Mouse (Mus musculus) hindbrain, postnatal 0 days (tissue): ENCODE results near the gene Cyp11a1. TPM values are rescaled to one million over a fixed set of nuclear protein-coding genes. Genes with fewer than 3 reads are reported as not detected.

Experiments used
- ATAC-seq: fragments of 200-750 bp; cut with Nextera tagmentation; 2 replicates; pipeline ENCODE4 v1.8.0; 2017; ENCODE audit warnings: mild to moderate bottlenecking, moderate TSS enrichment, moderate library complexity
- DNase-seq: peaks from one replicate; pipeline ENCODE4 v3.0.0-alpha.2; 2015; ENCODE audit warnings: low spot score
- H3K27ac ChIP-seq: fragments of 300-500 bp; sonication (generic); 2 replicates; pipeline ENCODE4 v1.5.1; 2014; ENCODE audit warnings: mild to moderate bottlenecking
- H3K27me3 ChIP-seq: fragments of 300-500 bp; sonication (generic); 2 replicates; pipeline ENCODE4 v1.6.1; 2014; ENCODE audit warnings: low read length, mixed read lengths; ENCODE audit not compliant: insufficient read depth
- H3K36me3 ChIP-seq: fragments of 300-500 bp; sonication (generic); 2 replicates; pipeline ENCODE4 v1.6.1; 2014; ENCODE audit warnings: low read length, mixed read lengths; ENCODE audit not compliant: insufficient read depth
- H3K4me1 ChIP-seq: fragments of 300-500 bp; sonication (generic); 2 replicates; pipeline ENCODE4 v1.6.1; 2014; ENCODE audit warnings: antibody characterized with exemption, low read length, mixed read lengths; ENCODE audit not compliant: insufficient read depth
- H3K4me2 ChIP-seq: fragments of 300-500 bp; sonication (generic); 2 replicates; pipeline ENCODE4 v1.6.1; 2014; ENCODE audit warnings: low read depth, mild to moderate bottlenecking, low read length, moderate library complexity, mixed read lengths
- H3K4me3 ChIP-seq: fragments of 300-500 bp; sonication (generic); 2 replicates; pipeline ENCODE4 v1.5.1; 2014; ENCODE audit warnings: low read length
- H3K9ac ChIP-seq: fragments of 300-500 bp; sonication (generic); replicated peaks from 2 replicates; pipeline ENCODE4 v1.6.1; 2014; ENCODE audit warnings: mild to moderate bottlenecking, low read length, moderate library complexity, mixed read lengths
- H3K9me3 ChIP-seq: fragments of 300-500 bp; sonication (generic); 2 replicates; pipeline ENCODE4 v1.6.1; 2016; ENCODE audit warnings: low read length, mixed read lengths
- CTCF ChIP-seq: IDR thresholded peaks from 2 replicates; pipeline ENCODE4 v1.5.1; 2016; ENCODE audit warnings: antibody characterized with exemption, control low read depth, low read depth
- WGBS: fragments of 180-500 bp; shearing (Covaris S2); extraction: QIAGEN DNeasy Blood & Tissue Kit; methylation state at CpG from one replicate; pipeline ENCODE4 v1.1.7; 2014; 5-methylcytosine and 5-hydroxymethylcytosine counted together
- polyA plus RNA-seq: library from polyadenylated mRNA; unstranded; fragments of >200 nt; fragmentation: Nextera tagmentation; extraction: Ambion mirVana; gene quantifications from 2 replicates; pipeline ENCODE4 v1.2.1, GENCODE M21; 2015
- total RNA-seq: library from RNA; depleted of rRNA; stranded (reverse); fragments of >200 nt; gene quantifications from 2 replicates; pipeline ENCODE4 v1.2.3, GENCODE M21; 2014

Cyp11a1 gene
- total and polyA plus RNA-seq, 2 experiments from 2014 or later = 1.2 to 4.3 TPM

DNA sequence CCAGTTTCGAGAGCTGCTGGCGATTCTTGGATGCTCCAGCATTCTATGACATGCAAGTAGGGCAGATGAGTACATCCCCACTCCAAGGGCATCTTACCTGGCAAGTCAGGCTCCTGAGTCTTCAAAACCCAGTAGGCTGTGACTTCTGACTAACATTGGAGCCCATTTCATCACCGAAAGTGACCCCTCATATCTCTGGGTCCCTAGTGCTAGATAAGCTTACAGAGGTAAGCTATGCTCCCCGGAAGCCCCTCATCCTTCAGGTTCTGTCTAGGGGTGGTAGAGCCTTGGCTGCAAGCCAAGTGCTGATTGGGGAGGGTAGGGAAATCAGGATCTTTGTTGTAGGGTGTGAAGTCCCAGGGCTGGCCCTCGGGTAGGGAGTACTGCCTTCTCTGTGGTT is 22.6 kb downstream of the Cyp11a1 start:
- no peaks in the 10 kb centered on the region for H3K4me1 ChIP-seq
- ATAC-seq = no peak
- no peaks in the 10 kb centered on the region for H3K36me3 ChIP-seq
- H3K27me3 ChIP-seq = no peaks in the 10 kb centered on the region
- H3K4me3 ChIP-seq = no peak overlapping the region
- no peak overlapping the region for H3K4me2 ChIP-seq
- TF ChIP-seq CTCF = no peak
- DNase-seq = no peak
- H3K27ac ChIP-seq = no peak overlapping the region
- H3K9ac ChIP-seq = no peak overlapping the region
- no peaks in the 10 kb centered on the region for H3K9me3 ChIP-seq
- WGBS = 70% methylated on average over 5 of the region's 5 CpGs

DNA sequence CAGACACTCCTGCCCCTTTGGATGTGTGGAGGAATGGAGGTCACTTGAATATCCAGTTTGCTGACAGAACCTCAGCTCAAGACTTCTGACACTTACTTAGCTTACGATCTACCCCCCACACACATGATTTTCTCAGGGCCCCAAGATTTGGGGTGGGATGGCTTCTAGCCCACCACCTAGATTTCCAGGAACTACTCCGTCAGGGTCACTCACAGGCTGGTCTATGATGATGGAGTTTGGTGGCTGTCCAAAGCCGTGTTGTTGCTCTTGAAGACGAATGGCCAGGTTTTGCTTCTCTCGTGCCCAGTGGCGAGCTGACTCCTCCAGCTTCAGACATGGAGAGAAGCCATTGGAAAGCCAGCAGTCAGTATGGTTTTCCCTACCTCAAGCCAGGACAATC is 23.4 kb downstream of the Cyp11a1 start:
- DNase-seq (no peak), ATAC-seq (no peak)
- Histone ChIP-seq H3K4me1 (no peaks in the 10 kb centered on the region), H3K4me3 (no peak overlapping the region), H3K4me2 (no peak overlapping the region), H3K27ac (no peak overlapping the region), H3K36me3 (no peaks in the 10 kb centered on the region), H3K9me3 (no peaks in the 10 kb centered on the region), H3K27me3 (no peaks in the 10 kb centered on the region), H3K9ac (no peak overlapping the region)
- TF ChIP-seq CTCF = no peak
- WGBS = 88% methylated on average over 6 of the region's 6 CpGs

DNA sequence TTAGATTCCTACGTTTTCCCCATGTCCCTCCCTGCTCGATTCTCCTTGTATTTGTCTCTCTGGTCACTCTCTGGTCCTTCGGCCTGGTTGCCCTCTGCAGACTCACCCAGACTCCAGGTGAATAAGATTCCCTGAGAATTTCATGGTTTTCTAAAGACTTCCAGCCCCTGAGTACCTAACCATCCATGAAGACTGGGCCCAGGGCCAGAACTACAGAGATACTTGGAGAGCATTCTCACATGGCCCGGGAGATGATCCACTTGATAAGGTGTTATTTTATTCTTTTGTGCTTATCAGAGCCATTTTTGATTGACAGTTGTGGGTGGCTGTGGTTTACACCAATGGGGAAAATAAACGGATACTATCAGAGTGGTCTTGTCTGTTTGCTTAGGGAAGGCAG is 25.7 kb downstream of the Cyp11a1 start:
- 59% methylated on average over 5 of the region's 5 CpGs for WGBS
- TF ChIP-seq CTCF = no peak
- H3K9me3 ChIP-seq = no peaks in the 10 kb centered on the region
- no peak overlapping the region for H3K4me2 ChIP-seq
- no peak overlapping the region for H3K4me3 ChIP-seq
- no peaks in the 10 kb centered on the region for H3K4me1 ChIP-seq
- ATAC-seq (no peak), DNase-seq (peak; percentile 44)
- H3K27ac ChIP-seq = no peak overlapping the region
- H3K9ac ChIP-seq = no peak overlapping the region
- no peaks in the 10 kb centered on the region for H3K36me3 ChIP-seq
- no peaks in the 10 kb centered on the region for H3K27me3 ChIP-seq

DNA sequence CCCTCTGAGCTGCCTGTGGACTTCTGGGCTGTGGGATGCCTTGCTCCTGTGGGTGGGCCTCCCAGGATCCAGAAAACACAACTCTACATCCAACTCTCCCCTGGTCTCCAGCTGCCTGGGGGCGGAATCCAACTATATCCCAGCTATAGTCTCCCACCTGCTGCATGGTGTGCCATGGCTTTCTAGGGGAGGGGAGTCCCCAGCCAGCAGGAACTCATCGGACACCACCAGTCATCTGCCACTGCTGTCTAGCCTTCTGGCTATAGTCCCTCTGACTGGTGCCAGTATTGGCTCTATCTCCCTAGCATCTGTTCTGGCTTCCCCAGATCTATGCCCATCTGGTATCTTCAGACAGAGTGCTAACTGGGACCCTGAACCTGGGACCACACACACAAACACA is 29.3 kb downstream of the Cyp11a1 start:
- DNase-seq = peak; percentile 77

DNA sequence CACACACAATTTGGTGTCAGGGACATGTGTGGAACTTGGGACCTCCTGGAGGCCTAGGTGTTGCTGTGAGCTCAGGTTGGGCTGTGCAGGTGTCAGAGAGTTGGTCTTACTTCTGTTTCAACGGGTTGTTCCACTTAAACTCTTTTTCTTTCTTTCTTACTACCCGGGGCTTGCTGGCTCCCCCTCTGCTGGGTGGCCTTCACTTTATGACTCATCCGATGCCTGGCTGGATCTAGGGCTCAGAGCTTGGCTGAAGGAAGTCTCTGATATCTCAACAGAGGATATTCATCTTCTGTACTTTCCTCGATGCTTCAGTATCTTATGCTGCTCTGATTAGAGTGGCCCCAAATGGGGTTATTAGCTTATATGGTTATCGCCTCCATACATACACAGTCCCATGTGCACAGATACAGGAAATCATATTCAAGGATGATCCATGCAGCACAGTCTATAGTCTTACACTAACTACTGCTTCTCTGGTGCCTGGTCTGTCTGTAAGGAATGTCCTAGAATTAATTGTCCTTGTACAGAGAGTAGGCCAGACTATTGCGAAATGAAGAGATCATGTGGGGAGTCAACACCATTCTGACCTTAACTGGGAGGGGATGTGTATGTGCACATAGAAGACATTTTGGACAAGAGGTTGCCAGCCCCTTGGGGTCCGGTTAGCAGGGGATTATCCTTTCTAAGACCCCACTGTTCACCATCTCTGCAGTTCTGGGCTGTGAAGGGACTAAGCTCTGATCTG is 29.9 kb downstream of the Cyp11a1 start:
- H3K27ac ChIP-seq = no peak overlapping the region
- H3K9me3 ChIP-seq = no peaks in the 10 kb centered on the region
- peaks cover 4% of the 10 kb centered on the region; the same call in 1 of the 2 replicates for H3K4me1 ChIP-seq
- H3K9ac ChIP-seq = no peak overlapping the region
- TF ChIP-seq CTCF = no peak
- 74% methylated on average over 7 of the region's 7 CpGs for WGBS
- no peak overlapping the region for H3K4me3 ChIP-seq
- no peaks in the 10 kb centered on the region for H3K27me3 ChIP-seq
- H3K4me2 ChIP-seq = no peak overlapping the region
- no peaks in the 10 kb centered on the region for H3K36me3 ChIP-seq
- ATAC-seq (no peak), DNase-seq (no peak)

More for the DNA sequence above, 29.3 kb downstream of the Cyp11a1 start:
- no peak for TF ChIP-seq CTCF
- peak; percentile 57 for ATAC-seq
- Histone ChIP-seq H3K27ac (no peak overlapping the region), H3K27me3 (no peaks in the 10 kb centered on the region), H3K4me1 (no peaks in the 10 kb centered on the region), H3K4me3 (no peak overlapping the region), H3K9ac (no peak overlapping the region), H3K9me3 (no peaks in the 10 kb centered on the region), H3K36me3 (no peaks in the 10 kb centered on the region), H3K4me2 (no peak overlapping the region)
- WGBS = 39% methylated on average over 2 of the region's 2 CpGs

DNA sequence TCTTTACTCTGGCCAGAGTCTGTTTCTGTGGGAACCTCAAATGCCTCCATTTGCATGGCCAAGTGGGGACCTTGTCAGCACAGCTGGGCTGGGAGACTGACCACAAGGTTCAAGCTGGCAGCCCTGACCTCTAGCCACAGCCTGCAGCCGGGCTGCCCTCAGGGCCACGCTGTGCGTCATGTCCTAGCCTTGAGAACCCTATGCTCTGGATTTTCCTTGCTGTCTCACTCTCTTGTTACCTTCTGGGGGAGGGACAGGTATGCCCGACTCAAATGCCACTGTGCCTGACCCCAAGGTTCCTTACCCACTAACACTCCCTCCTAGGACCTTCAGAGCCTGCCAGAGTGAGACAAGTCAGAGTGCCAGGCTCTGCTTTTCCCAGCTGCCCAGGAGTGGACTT is 30.8 kb downstream of the Cyp11a1 start:
- Histone ChIP-seq H3K4me3 (no peak overlapping the region), H3K27ac (no peak overlapping the region), H3K4me1 (peaks cover 8% of the 10 kb centered on the region; the same call in 1 of the 2 replicates), H3K4me2 (no peak overlapping the region), H3K9ac (no peak overlapping the region), H3K36me3 (no peaks in the 10 kb centered on the region), H3K9me3 (no peaks in the 10 kb centered on the region), H3K27me3 (no peaks in the 10 kb centered on the region)
- ATAC-seq = no peak
- TF ChIP-seq CTCF = no peak
- WGBS = 88% methylated on average over 4 of the region's 4 CpGs
- no peak for DNase-seq

DNA sequence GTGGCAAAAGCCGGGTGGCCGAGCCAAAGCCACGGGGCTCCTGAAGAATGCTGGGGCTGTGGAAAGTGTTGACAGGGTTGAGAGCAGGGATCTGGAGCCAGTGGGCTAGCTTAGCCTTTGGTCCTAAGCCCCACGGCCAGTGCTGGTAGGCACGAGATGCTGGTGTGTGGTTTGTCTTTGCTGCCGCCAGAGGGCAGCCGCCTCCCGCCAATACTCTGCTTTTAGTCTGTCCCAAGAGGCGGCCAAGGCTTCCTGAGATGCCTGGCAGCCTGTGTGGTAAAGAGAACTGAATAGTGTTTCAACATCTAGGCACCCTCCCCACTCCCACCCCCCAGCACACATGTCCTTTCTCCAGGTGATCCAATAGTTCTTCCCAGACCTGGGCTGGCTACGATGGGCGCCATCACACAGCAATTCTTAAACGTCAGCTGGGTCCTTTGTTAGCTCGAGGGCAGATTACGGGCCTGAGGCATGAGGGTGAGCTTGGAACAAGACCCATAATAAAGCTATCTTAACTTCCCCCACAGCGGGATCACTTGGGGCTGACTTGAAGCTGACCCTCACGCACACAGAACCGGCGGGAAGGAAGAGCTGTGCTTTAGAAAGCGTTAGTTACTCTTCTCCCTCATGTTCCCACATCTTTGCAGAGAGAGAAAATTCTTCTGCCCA is 32.4 kb downstream of the Cyp11a1 start:
- peak; percentile 94 for DNase-seq
- H3K4me1 ChIP-seq = peaks cover 8% of the 10 kb centered on the region; the same call in 1 of the 2 replicates
- H3K27me3 ChIP-seq = no peaks in the 10 kb centered on the region
- peak; percentile 96 for TF ChIP-seq CTCF
- no peak overlapping the region for H3K4me2 ChIP-seq
- no peak overlapping the region for H3K4me3 ChIP-seq
- H3K36me3 ChIP-seq = no peaks in the 10 kb centered on the region
- H3K9ac ChIP-seq = no peak overlapping the region
- no peaks in the 10 kb centered on the region for H3K9me3 ChIP-seq
- 25% methylated on average over 19 of the region's 19 CpGs for WGBS
- peak; percentile 85 for ATAC-seq
- no peak overlapping the region for H3K27ac ChIP-seq
